Comparison of ENCODE assay signal across 8 mouse cellular contexts in the genomic region with DNA sequence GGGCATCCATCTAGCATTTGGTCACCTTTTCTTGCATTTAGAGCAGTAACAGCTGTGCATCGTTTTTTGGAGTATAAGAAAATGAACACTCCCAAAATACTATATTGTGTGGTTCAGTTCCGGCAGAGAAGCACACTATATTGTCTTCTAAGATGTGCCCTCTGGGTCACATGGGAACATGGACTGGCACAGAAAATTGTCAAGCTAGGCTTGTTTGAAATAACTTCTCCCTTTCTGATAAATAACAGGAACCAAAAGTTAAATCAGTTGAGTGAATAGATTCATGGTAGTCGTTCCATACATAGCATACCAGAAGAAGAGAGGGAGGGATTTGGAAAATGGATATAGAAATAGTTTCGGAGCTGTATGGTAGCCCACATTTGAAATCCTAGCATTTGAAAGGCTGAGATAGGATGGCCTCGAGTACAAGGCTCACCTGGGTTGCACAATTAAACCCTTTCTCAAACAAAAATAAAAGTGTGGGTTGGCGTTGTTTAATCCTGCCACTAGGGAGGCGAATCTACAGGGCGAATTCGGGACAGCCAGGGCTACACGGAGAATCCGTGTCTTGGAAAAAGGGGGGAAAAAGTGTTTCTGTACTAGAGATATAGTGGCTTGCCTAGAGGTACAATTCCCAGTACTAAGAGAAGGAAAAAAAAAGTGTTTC. TPM values are rescaled to one million over a fixed set of nuclear protein-coding genes. Genes with fewer than 3 reads are reported as not detected.
DNase-seq lines count a peak whose midpoint lies in the region; ATAC-seq and TF ChIP-seq lines count a peak whose summit lies in the region.

No protein-coding gene starts in this region.

- H3K9ac ChIP-seq in kidney, embryonic 14.5 days (ENCODE audit: low read depth, low read length): peak overlapping the region; percentile 94
- peak overlapping the region; percentile 46 for H3K9ac ChIP-seq in hindbrain, embryonic 14.5 days
- H3K9ac ChIP-seq in midbrain, embryonic 14.5 days (replicated peaks; ENCODE audit: low read length): peak overlapping the region; percentile 90; the same call in 1 of the 2 replicates

- 14% methylated on average over 11 of the region's 11 CpGs for WGBS in kidney, embryonic 14.5 days
- WGBS in hindbrain, embryonic 14.5 days: 13% methylated on average over 11 of the region's 11 CpGs
- WGBS in midbrain, embryonic 14.5 days: 13% methylated on average over 11 of the region's 11 CpGs

- TF ChIP-seq CTCF in bone marrow macrophage, adult 2 months (IDR thresholded peaks at IDR 0.05; ENCODE audit: low read depth, low read length): no peak

- no peak for DNase-seq in kidney, postnatal 25 days
- DNase-seq in hindbrain, embryonic 14.5 days (ENCODE audit: low spot score): no peak
- no peak for DNase-seq in midbrain, embryonic 14.5 days
- no peak for DNase-seq in thymus, postnatal 10 days (ENCODE audit: low spot score in 2 of 2)
- no peak for DNase-seq in right cerebral cortex, postnatal 14 days
- no peak for DNase-seq in frontal cortex, postnatal 14 days (ENCODE audit: low spot score in 2 of 2)

- TF ChIP-seq POLR2A in bone marrow macrophage, adult 2 months (IDR thresholded peaks at IDR 0.05; ENCODE audit: borderline replicate concordance, low read depth, low read length): no peak

- peak overlapping the region; percentile 53 for H3K4me2 ChIP-seq in kidney, embryonic 14.5 days (replicated peaks; ENCODE audit: low read depth, low read length)
- peak overlapping the region; percentile 62 for H3K4me2 ChIP-seq in hindbrain, embryonic 14.5 days (replicated peaks)
- H3K4me2 ChIP-seq in midbrain, embryonic 14.5 days (ENCODE audit: low read length): peak overlapping the region; percentile 58

- H3K27ac ChIP-seq in kidney, embryonic 14.5 days (ENCODE audit: low read depth, low read length): peak overlapping the region; percentile 95
- peak overlapping the region; percentile 99 for H3K27ac ChIP-seq in bone marrow macrophage, adult 2 months (ENCODE audit: insufficient read depth, low read depth, low read length)
- H3K27ac ChIP-seq in hindbrain, embryonic 14.5 days: peak overlapping the region; percentile 93
- H3K27ac ChIP-seq in midbrain, embryonic 14.5 days (replicated peaks; ENCODE audit: low read depth, low read length): peak overlapping the region; percentile 77

- peaks cover 37% of the 10 kb centered on the region for H3K4me1 ChIP-seq in kidney, embryonic 14.5 days (ENCODE audit: control insufficient read depth, insufficient read depth, low read length)
- H3K4me1 ChIP-seq in bone marrow macrophage, adult 2 months (ENCODE audit: control insufficient read depth, insufficient read depth, low read length): peaks cover 34% of the 10 kb centered on the region
- peaks cover 30% of the 10 kb centered on the region for H3K4me1 ChIP-seq in hindbrain, embryonic 14.5 days (replicated peaks; ENCODE audit: control insufficient read depth, insufficient read depth, low read length)
- peaks cover 23% of the 10 kb centered on the region for H3K4me1 ChIP-seq in midbrain, embryonic 14.5 days (ENCODE audit: control insufficient read depth, insufficient read depth, low read length)

- H3K27me3 ChIP-seq in kidney, embryonic 14.5 days (ENCODE audit: control insufficient read depth, insufficient read depth, low read length): no peaks in the 10 kb centered on the region
- H3K27me3 ChIP-seq in hindbrain, embryonic 14.5 days (ENCODE audit: control insufficient read depth, insufficient read depth, low read length): no peaks in the 10 kb centered on the region
- no peaks in the 10 kb centered on the region for H3K27me3 ChIP-seq in midbrain, embryonic 14.5 days (ENCODE audit: control insufficient read depth, insufficient read depth, low read length)

- H3K4me3 ChIP-seq in kidney, embryonic 14.5 days (ENCODE audit: low read length): peak overlapping the region; percentile 86
- peak overlapping the region; percentile 89 for H3K4me3 ChIP-seq in bone marrow macrophage, adult 2 months (ENCODE audit: insufficient read depth, low read length)
- peak overlapping the region; percentile 91 for H3K4me3 ChIP-seq in hindbrain, embryonic 14.5 days (replicated peaks; ENCODE audit: low read length)
- peak overlapping the region; percentile 90 for H3K4me3 ChIP-seq in midbrain, embryonic 14.5 days (replicated peaks; ENCODE audit: low read depth, low read length)

- no peaks in the 10 kb centered on the region for H3K9me3 ChIP-seq in kidney, embryonic 14.5 days (ENCODE audit: control insufficient read depth, low read length)
- no peaks in the 10 kb centered on the region for H3K9me3 ChIP-seq in hindbrain, embryonic 14.5 days (ENCODE audit: control insufficient read depth, low read length)
- no peaks in the 10 kb centered on the region for H3K9me3 ChIP-seq in midbrain, embryonic 14.5 days (ENCODE audit: control insufficient read depth, low read length)

- ATAC-seq in kidney, embryonic 14.5 days (ENCODE audit: low FRiP score, low TSS enrichment): peak; percentile 37
- ATAC-seq in hindbrain, embryonic 14.5 days (ENCODE audit: low FRiP score): peak; percentile 49
- ATAC-seq in midbrain, embryonic 14.5 days (ENCODE audit: low FRiP score, low TSS enrichment): peak; percentile 34

- H3K36me3 ChIP-seq in kidney, embryonic 14.5 days (ENCODE audit: control insufficient read depth, insufficient read depth, low read length): peaks cover 17% of the 10 kb centered on the region; the same call in 1 of the 2 replicates
- H3K36me3 ChIP-seq in hindbrain, embryonic 14.5 days (replicated peaks; ENCODE audit: control insufficient read depth, insufficient read depth): peaks cover 6% of the 10 kb centered on the region; the same call in 1 of the 2 replicates
- H3K36me3 ChIP-seq in midbrain, embryonic 14.5 days (ENCODE audit: control insufficient read depth, insufficient read depth, low read length): peaks cover 7% of the 10 kb centered on the region; the same call in 1 of the 2 replicates

RNA-seq across cellular contexts. Expression of a gene that starts 0.5 kb away (rescaled TPM):
- 77.4 and 91.3 TPM in 2 replicates for polyA plus RNA-seq in kidney, embryonic 14.5 days (2014; fragmentation: Nextera tagmentation; extraction: Ambion mirVana)
- polyA plus RNA-seq in bone marrow macrophage, adult 2 months (2012; ENCODE audit: insufficient read depth, insufficient read length, missing spikeins): 202 and 213 TPM in 2 replicates
- 80.3 and 87.5 TPM in 2 replicates for polyA plus RNA-seq in hindbrain, embryonic 14.5 days (2014; fragmentation: Nextera tagmentation; extraction: Ambion mirVana)
- 70.5 and 73.5 TPM in 2 replicates for polyA plus RNA-seq in midbrain, embryonic 14.5 days (2014; fragmentation: Nextera tagmentation; extraction: Ambion mirVana)

RNA-seq across cellular contexts. Expression of a gene that starts 9.3 kb away (rescaled TPM):
- polyA plus RNA-seq in kidney, embryonic 14.5 days (2014; fragmentation: Nextera tagmentation; extraction: Ambion mirVana): 28.4 and 36.7 TPM in 2 replicates
- polyA plus RNA-seq in bone marrow macrophage, adult 2 months (2012; ENCODE audit: insufficient read depth, insufficient read length, missing spikeins): 74.6 and 81.3 TPM in 2 replicates
- polyA plus RNA-seq in hindbrain, embryonic 14.5 days (2014; fragmentation: Nextera tagmentation; extraction: Ambion mirVana): 11.1 and 13.3 TPM in 2 replicates
- polyA plus RNA-seq in midbrain, embryonic 14.5 days (2014; fragmentation: Nextera tagmentation; extraction: Ambion mirVana): 9.0 and 9.2 TPM in 2 replicates

RNA-seq across cellular contexts. Expression of a gene that starts 28.9 kb away (rescaled TPM):
- not detected in 2 replicates for polyA plus RNA-seq in kidney, embryonic 14.5 days (2014; fragmentation: Nextera tagmentation; extraction: Ambion mirVana)
- polyA plus RNA-seq in bone marrow macrophage, adult 2 months (2012; ENCODE audit: insufficient read depth, insufficient read length, missing spikeins): not detected in 2 replicates
- polyA plus RNA-seq in hindbrain, embryonic 14.5 days (2014; fragmentation: Nextera tagmentation; extraction: Ambion mirVana): not detected in 2 replicates
- not detected in 2 replicates for polyA plus RNA-seq in midbrain, embryonic 14.5 days (2014; fragmentation: Nextera tagmentation; extraction: Ambion mirVana)

RNA-seq across cellular contexts. Expression of a gene that starts 40.7 kb away (rescaled TPM):
- polyA plus RNA-seq in kidney, embryonic 14.5 days (2014; fragmentation: Nextera tagmentation; extraction: Ambion mirVana): 17.3 and 27.8 TPM in 2 replicates
- polyA plus RNA-seq in bone marrow macrophage, adult 2 months (2012; ENCODE audit: insufficient read depth, insufficient read length, missing spikeins): 3.8 and 5.0 TPM in 2 replicates
- 31.8 and 37.3 TPM in 2 replicates for polyA plus RNA-seq in hindbrain, embryonic 14.5 days (2014; fragmentation: Nextera tagmentation; extraction: Ambion mirVana)
- 19.6 and 34.4 TPM in 2 replicates for polyA plus RNA-seq in midbrain, embryonic 14.5 days (2014; fragmentation: Nextera tagmentation; extraction: Ambion mirVana)

RNA-seq across cellular contexts. Expression of a gene that starts 52.9 kb away (rescaled TPM):
- polyA plus RNA-seq in kidney, embryonic 14.5 days (2014; fragmentation: Nextera tagmentation; extraction: Ambion mirVana): 57.0 and 91.3 TPM in 2 replicates
- 36.6 and 39.4 TPM in 2 replicates for polyA plus RNA-seq in bone marrow macrophage, adult 2 months (2012; ENCODE audit: insufficient read depth, insufficient read length, missing spikeins)
- polyA plus RNA-seq in hindbrain, embryonic 14.5 days (2014; fragmentation: Nextera tagmentation; extraction: Ambion mirVana): 134 and 140 TPM in 2 replicates
- 121 and 151 TPM in 2 replicates for polyA plus RNA-seq in midbrain, embryonic 14.5 days (2014; fragmentation: Nextera tagmentation; extraction: Ambion mirVana)
